Mouse (Mus musculus) midbrain, embryonic 14.5 days (tissue): Measurements from ENCODE around the gene Slc2a4. TPM values are rescaled to one million over a fixed set of nuclear protein-coding genes. Genes with fewer than 3 reads are reported as not detected.

Experiments used
- ATAC-seq: fragments of 200-750 bp; cut with Nextera tagmentation; 2 replicates; pipeline ENCODE4 v1.8.0; 2017; ENCODE audit warnings: moderate number of reproducible peaks, moderate library complexity; ENCODE audit not compliant: low FRiP score, low TSS enrichment
- DNase-seq: peaks from one replicate; pipeline ENCODE4 v3.0.0-alpha.2; 2015
- H3K27ac ChIP-seq: fragments of 300-500 bp; sonication (generic); replicated peaks from 2 replicates; pipeline ENCODE4 v1.5.1; 2014; ENCODE audit warnings: mild to moderate bottlenecking, low read depth, low read length, moderate library complexity
- H3K27me3 ChIP-seq: fragments of 300-500 bp; sonication (generic); 2 replicates; pipeline ENCODE4 v1.6.1; 2014; ENCODE audit warnings: low read length, control low read depth, mixed read lengths; ENCODE audit not compliant: control insufficient read depth, insufficient read depth
- H3K36me3 ChIP-seq: fragments of 300-500 bp; sonication (generic); 2 replicates; pipeline ENCODE4 v1.6.1; 2014; ENCODE audit warnings: low read length, control low read depth; ENCODE audit not compliant: control insufficient read depth, insufficient read depth
- H3K4me1 ChIP-seq: fragments of 300-500 bp; sonication (generic); 2 replicates; pipeline ENCODE4 v1.6.1; 2014; ENCODE audit warnings: mild to moderate bottlenecking, antibody characterized with exemption, low read length, control low read depth; ENCODE audit not compliant: control insufficient read depth, insufficient read depth
- H3K4me2 ChIP-seq: fragments of 300-500 bp; sonication (generic); 2 replicates; pipeline ENCODE4 v1.6.1; 2014; ENCODE audit warnings: mild to moderate bottlenecking, low read length, moderate library complexity
- H3K4me3 ChIP-seq: fragments of 300-500 bp; sonication (generic); replicated peaks from 2 replicates; pipeline ENCODE4 v1.5.1; 2014; ENCODE audit warnings: low read depth, low read length
- H3K9ac ChIP-seq: fragments of 300-500 bp; sonication (generic); replicated peaks from 2 replicates; pipeline ENCODE4 v1.6.1; 2014; ENCODE audit warnings: mild to moderate bottlenecking, low read length, moderate library complexity
- H3K9me3 ChIP-seq: fragments of 300-500 bp; sonication (generic); 2 replicates; pipeline ENCODE4 v1.6.1; 2016; ENCODE audit warnings: low read length, control low read depth, mixed read lengths; ENCODE audit not compliant: control insufficient read depth
- WGBS: fragments of 180-500 bp; shearing (Covaris S2); extraction: QIAGEN DNeasy Blood & Tissue Kit; methylation state at CpG from one replicate; pipeline ENCODE4 v1.1.7; 2014; 5-methylcytosine and 5-hydroxymethylcytosine counted together
- polyA plus RNA-seq: library from polyadenylated mRNA; unstranded; fragments of >200 nt; fragmentation: Nextera tagmentation; extraction: Ambion mirVana; gene quantifications from 2 replicates; pipeline ENCODE4 v1.2.1, GENCODE M21; 2014

The Slc2a4 gene
- polyA plus RNA-seq, 1 experiment from 2014 or later, result 4.5 TPM

DNA sequence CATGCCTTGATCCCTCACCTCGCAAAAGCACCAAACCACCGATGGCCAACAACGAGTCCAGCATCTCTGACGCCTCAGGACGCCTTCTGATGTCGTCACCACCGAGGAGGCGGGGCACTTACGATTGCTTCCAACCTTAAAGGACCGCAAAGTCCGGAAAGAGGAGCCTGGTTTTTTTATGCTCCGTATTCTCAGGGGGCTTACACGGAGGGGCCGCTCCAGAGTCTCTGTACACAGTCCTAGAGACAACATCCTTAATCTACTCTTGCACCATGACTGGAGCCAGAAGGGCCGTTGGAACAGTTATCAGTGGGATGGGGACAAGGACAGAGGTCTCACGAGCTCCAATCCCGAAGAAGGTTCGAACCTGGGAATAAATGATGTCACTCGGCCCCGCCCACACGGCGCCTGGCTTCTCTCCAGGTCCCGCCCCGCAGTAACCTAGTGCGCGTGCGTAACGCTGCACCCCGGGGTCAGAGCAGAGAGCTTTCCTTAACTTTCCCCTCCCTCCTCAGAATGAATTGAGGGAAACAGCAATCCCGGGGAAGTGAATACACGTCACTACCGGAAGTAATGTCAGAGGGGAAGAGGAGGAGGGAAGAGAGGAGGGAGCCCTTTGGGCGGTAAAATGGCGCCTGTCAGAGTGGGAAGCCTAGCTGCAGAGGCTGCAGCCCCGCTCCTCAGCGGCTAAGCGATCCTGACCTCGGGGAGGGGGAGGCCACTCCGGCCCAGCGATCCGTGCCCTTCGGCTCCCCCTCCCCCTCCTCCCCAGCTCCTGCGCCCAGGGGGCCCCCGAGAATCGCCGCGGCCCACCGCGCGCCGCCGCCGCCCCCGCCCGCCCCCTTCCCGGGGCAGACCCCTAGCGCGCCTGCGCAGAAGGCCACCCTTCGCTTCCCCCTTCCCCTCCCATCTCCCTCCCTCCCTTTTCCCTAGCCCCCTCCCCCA is 32.5 kb upstream of the Slc2a4 start:
- H3K27me3 ChIP-seq, result no peaks in the 10 kb centered on the region
- H3K27ac ChIP-seq, result peak overlapping the region; percentile 99
- H3K36me3 ChIP-seq, result peaks cover 40% of the 10 kb centered on the region
- H3K4me1 ChIP-seq, result peaks cover 33% of the 10 kb centered on the region
- H3K4me2 ChIP-seq, result peak overlapping the region; percentile 80
- H3K4me3 ChIP-seq, result peak overlapping the region; percentile 100
- ATAC-seq (peak; percentile 95), DNase-seq (peak; percentile 99)
- under 1% methylated on average over 43 of the region's 60 CpGs for WGBS
- H3K9ac ChIP-seq, result peak overlapping the region; percentile 98
- H3K9me3 ChIP-seq, result no peaks in the 10 kb centered on the region

DNA sequence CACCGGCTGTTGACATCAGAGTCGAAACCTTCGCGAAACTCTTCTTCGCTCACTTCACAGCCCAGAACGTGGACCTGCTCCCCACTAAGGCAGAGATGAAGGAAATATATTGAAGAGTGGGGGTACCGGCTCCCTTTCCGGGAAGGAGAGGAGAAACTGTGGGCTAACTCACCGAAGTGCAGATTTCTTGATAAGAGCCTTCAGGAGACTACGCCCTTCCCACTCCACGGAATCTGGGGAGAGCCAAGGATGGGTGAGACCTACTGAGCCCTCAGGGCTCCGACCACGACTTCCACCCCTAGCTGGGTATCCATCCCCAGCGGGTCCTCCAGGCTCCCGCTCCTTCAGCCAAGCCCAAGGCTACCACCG is 31.8 kb upstream of the Slc2a4 start:
- Histone ChIP-seq H3K27ac (peak overlapping the region; percentile 99), H3K36me3 (peaks cover 40% of the 10 kb centered on the region), H3K9me3 (no peaks in the 10 kb centered on the region), H3K4me3 (peak overlapping the region; percentile 100), H3K4me1 (peaks cover 33% of the 10 kb centered on the region), H3K4me2 (peak overlapping the region; percentile 80), H3K9ac (peak overlapping the region; percentile 98), H3K27me3 (no peaks in the 10 kb centered on the region)
- 3% methylated on average over 16 of the region's 16 CpGs for WGBS
- DNase-seq (no peak), ATAC-seq (no peak)

DNA sequence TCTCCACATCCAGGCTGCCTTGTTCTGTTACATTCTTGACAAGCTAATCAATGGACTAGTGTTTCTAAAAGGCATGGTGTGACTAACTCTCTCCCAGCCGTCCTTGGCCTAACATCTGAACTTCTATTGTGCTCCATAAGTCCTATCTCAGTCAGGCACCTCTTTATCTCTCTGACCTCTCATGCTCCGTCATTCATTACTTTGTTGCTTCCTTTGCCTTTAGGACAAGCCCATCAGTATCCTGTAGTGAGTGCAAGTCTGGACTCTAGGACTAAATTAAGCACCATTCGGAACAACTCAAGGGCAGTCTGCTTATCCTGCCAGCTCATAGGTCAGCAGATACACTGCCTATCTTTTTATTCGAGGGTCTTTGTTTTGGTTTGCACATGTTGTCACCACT is 28.3 kb upstream of the Slc2a4 start:
- Histone ChIP-seq H3K9me3 (no peaks in the 10 kb centered on the region), H3K4me1 (peaks cover 11% of the 10 kb centered on the region), H3K36me3 (peaks cover 53% of the 10 kb centered on the region), H3K27ac (no peak overlapping the region), H3K9ac (no peak overlapping the region), H3K27me3 (no peaks in the 10 kb centered on the region), H3K4me3 (no peak overlapping the region), H3K4me2 (no peak overlapping the region)
- 96% methylated on average over 4 of the region's 4 CpGs for WGBS
- DNase-seq, result no peak
- no peak for ATAC-seq

DNA sequence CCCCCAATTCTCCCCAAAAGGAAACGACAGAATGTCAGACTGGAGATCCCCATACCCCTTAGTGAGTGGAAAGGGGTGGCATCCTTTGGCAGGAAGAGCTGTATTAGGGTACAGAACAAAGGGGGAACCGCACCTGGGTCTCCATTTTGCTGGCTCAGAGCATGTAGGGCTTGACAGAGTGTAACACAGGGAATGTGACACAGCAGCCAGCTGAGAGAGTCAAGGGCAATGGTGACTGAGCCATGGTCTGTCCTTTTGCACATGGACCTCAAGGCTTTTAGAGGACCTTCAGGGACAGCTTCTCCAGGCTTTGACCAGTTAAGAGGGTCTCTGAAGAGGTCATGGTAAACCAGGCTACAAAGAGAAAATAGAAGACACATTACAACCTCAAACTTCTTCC is 26.9 kb upstream of the Slc2a4 start:
- ATAC-seq, result no peak
- DNase-seq, result no peak
- Histone ChIP-seq H3K9ac (no peak overlapping the region), H3K27ac (no peak overlapping the region), H3K4me2 (no peak overlapping the region), H3K4me1 (peaks cover 11% of the 10 kb centered on the region), H3K9me3 (no peaks in the 10 kb centered on the region), H3K4me3 (no peak overlapping the region), H3K36me3 (peaks cover 61% of the 10 kb centered on the region), H3K27me3 (no peaks in the 10 kb centered on the region)
- 97% methylated on average over 2 of the region's 2 CpGs for WGBS

DNA sequence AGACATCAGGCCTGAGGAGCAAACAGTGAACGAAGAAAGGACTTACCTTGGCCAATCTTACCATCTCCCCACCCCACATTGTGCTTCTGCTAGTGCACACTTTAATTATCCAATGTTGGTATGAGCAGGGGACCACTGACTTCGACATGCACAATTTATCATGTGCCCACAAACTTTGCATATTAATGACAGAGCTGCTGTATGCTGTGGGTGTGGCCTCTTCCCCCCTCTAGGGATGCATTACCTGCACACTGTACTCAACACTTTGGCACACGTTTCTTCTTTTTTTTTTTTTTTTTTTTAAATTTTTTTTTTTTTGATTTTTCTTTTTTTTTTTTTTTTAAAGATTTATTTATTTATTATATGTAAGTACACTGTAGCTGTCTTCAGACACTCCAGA is 22.8 kb upstream of the Slc2a4 start:
- Histone ChIP-seq H3K36me3 (peaks cover 57% of the 10 kb centered on the region), H3K27me3 (peaks cover 26% of the 10 kb centered on the region), H3K4me2 (no peak overlapping the region), H3K4me1 (0 out of 2 replicates have a peak, but pooled peaks cover 5% of the 10 kb centered on the region), H3K9ac (no peak overlapping the region), H3K4me3 (no peak overlapping the region), H3K9me3 (no peaks in the 10 kb centered on the region), H3K27ac (no peak overlapping the region)
- DNase-seq, result no peak
- WGBS, result 89% methylated on average over 3 of the region's 3 CpGs
- ATAC-seq, result no peak

DNA sequence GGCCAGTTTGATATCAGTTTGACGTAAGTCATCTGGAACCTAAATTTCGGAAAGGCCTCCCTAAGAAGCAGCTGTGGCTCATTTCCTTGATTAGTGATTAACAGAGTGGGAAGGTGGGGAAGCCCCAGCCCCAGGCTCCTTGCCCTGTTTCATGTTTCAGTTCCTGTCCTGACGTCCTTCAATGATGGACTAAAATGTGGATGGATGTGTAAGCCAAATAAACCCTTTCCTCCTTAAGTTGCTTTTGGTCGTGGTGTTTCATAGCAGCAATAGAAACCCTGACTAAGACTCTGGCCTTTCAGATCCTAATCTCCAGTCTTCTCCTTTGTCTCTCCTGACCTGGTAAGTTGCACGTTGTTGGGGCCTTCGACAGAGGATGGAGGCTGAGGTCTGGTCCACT is 22.2 kb upstream of the Slc2a4 start:
- Histone ChIP-seq H3K4me2 (no peak overlapping the region), H3K4me1 (0 out of 2 replicates have a peak, but pooled peaks cover 5% of the 10 kb centered on the region), H3K36me3 (peaks cover 53% of the 10 kb centered on the region), H3K9ac (no peak overlapping the region), H3K27ac (no peak overlapping the region), H3K4me3 (no peak overlapping the region), H3K27me3 (peaks cover 31% of the 10 kb centered on the region), H3K9me3 (no peaks in the 10 kb centered on the region)
- ATAC-seq (no peak), DNase-seq (no peak)
- WGBS, result 90% methylated on average over 6 of the region's 6 CpGs

DNA sequence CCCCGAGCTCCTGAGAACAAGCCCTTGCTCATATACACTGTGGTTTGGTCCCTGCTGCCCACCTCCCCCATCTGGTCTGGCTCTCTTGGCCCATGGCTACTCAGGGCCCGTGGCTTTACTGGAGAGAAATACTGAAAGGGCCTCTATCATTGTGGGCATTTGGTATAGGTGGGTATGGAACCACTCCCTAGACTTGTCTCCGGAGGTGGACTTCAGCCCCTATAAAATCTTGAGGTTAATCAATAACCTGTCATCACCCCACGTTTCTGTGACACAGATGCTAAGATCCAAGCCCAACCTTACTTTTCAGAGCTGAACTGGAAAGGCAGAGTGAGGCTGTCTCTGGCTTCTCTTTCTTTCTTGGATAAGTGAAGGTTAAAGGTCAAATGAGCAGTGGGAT is 20.8 kb upstream of the Slc2a4 start:
- H3K4me1 ChIP-seq, result 0 out of 2 replicates have a peak, but pooled peaks cover 5% of the 10 kb centered on the region
- H3K27me3 ChIP-seq, result peaks cover 45% of the 10 kb centered on the region
- H3K9ac ChIP-seq, result no peak overlapping the region
- H3K9me3 ChIP-seq, result no peaks in the 10 kb centered on the region
- peaks cover 39% of the 10 kb centered on the region for H3K36me3 ChIP-seq
- no peak overlapping the region for H3K4me3 ChIP-seq
- ATAC-seq (no peak), DNase-seq (no peak)
- H3K27ac ChIP-seq, result no peak overlapping the region
- H3K4me2 ChIP-seq, result no peak overlapping the region
- 92% methylated on average over 4 of the region's 4 CpGs for WGBS

DNA sequence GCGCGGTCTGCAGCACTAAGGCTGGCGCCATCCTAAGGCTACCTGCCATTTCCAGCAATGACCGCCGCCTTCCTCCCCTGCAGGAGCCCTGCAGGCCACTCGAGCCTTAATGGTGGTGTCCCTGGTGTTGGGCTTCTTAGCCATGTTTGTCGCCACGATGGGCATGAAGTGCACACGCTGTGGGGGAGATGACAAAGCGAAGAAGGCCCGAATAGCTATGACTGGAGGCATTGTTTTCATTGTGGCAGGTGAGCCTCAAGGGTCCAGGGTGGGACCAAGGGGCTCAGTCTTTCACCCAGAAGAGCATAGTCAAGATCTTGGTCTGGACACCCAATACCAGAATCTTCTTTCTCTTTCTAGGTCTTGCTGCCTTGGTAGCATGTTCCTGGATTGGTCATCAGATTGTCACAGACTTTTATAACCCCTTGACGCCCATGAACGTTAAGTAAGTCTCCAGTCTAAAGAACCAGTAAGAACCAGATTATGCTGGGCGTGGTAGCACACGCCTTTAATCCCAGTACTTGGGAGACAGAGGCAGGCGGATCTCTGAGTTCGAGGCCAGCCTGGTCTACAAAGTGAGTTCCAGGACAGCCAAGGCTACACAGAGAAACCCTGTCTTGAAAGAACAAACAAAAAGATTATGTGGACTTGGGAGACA is 19.0 kb upstream of the Slc2a4 start:
- Histone ChIP-seq H3K27me3 (peaks cover 55% of the 10 kb centered on the region), H3K4me1 (0 out of 2 replicates have a peak, but pooled peaks cover 5% of the 10 kb centered on the region), H3K9me3 (no peaks in the 10 kb centered on the region), H3K4me3 (peak overlapping the region; percentile 18), H3K36me3 (peaks cover 24% of the 10 kb centered on the region), H3K27ac (no peak overlapping the region), H3K4me2 (peak overlapping the region; percentile 40), H3K9ac (no peak overlapping the region)
- DNase-seq (peak; percentile 25), ATAC-seq (no peak)
- WGBS, result 37% methylated on average over 17 of the region's 17 CpGs
